Comparison of ENCODE assay signal across 9 mouse cellular contexts in the genomic region with DNA sequence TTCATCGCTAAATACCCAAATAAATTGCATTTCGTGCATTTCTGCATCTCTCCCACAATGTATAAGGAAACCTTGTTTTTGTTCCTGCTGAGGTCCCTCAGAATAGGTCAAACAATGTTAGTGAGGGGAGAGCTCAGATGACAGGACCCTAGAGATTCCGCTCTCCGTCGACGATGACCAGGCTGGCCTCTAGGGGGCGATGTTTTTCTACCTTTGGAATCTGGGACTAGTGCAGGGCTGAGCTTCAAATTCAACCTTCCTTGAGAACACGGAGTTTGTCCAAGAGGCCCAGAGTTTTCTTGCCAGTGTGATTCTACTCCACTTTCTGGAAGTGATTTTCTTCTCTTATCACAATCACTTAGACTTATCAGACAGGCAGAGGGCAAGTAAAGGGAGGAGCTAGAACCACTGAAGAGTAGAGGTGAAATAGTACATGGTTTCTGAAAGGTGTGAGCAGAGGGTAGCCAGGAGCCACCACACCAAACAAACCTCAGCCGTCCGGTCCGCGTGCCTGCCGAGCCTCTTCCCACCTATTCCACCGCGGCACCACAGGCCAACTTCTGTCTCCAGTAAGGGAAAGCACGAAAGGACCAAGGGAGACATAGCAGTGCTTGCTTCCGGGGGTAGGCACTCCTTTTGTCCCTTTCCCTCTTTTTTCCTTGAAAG. TPM values are rescaled to one million over a fixed set of nuclear protein-coding genes. Genes with fewer than 3 reads are reported as not detected.
DNase-seq lines count a peak whose midpoint lies in the region; ATAC-seq and TF ChIP-seq lines count a peak whose summit lies in the region.
"Had no signal": no experiment of that assay in that cellular context is flagged by ENCODE, and none has a peak within 500 bp of the region (broad histone marks: within the 10 kb centered on the region; RNA-seq: fewer than 3 reads in every experiment).

No protein-coding gene starts in this region.

- no peak for TF ChIP-seq POLR2A in cerebellum, adult 2 months (IDR thresholded peaks at IDR 0.05; ENCODE audit: borderline replicate concordance, insufficient read depth, low read length)

- in situ Hi-C loops in ES-E14 (cut with MboI; ENCODE audit: low sequenced_read_pairs in 2 of 2, unreplicated experiment in 2 of 2), result no loop called here

- H3K4me2 ChIP-seq in lung, postnatal 0 days (replicated peaks; ENCODE audit: low read depth, low read length), result no peak overlapping the region

- peak; percentile 85 for TF ChIP-seq CTCF in cerebellum, adult 2 months (IDR thresholded peaks at IDR 0.05; ENCODE audit: borderline replicate concordance, insufficient read depth, low read depth, low read length)
- peak; percentile 88 for TF ChIP-seq CTCF in lung, postnatal 0 days (IDR thresholded peaks at IDR 0.05)

- H3K9ac ChIP-seq in ES-E14 (ENCODE audit: insufficient read depth, low read depth, low read length, poor library complexity, severe bottlenecking), result 0 out of 2 replicates have a peak overlapping the region, but pooled peaks have one; percentile 40
- H3K9ac ChIP-seq in lung, postnatal 0 days (replicated peaks; ENCODE audit: low read depth), result no peak overlapping the region

- peak; percentile 83 for ATAC-seq in lung, postnatal 0 days

- H3K27me3 ChIP-seq in cerebellum, adult 2 months (ENCODE audit: control insufficient read depth, insufficient read depth, low read length), result no peaks in the 10 kb centered on the region
- no peaks in the 10 kb centered on the region for H3K27me3 ChIP-seq in hindbrain, embryonic 10.5 days (ENCODE audit: insufficient read depth, poor library complexity, severe bottlenecking)
- H3K27me3 ChIP-seq in lung, postnatal 0 days (replicated peaks; ENCODE audit: insufficient read depth, low read length), result no peaks in the 10 kb centered on the region

- H3K36me3 ChIP-seq in ES-E14 (ENCODE audit: control insufficient read depth, insufficient read depth, low read length, poor library complexity, severe bottlenecking), result no peaks in the 10 kb centered on the region
- no peaks in the 10 kb centered on the region for H3K36me3 ChIP-seq in hindbrain, embryonic 10.5 days
- no peaks in the 10 kb centered on the region for H3K36me3 ChIP-seq in lung, postnatal 0 days (ENCODE audit: insufficient read depth, low read length)

- no peak overlapping the region for H3K27ac ChIP-seq in ES-E14 (ENCODE audit: insufficient read depth, low read depth, low read length, poor library complexity, severe bottlenecking)
- no peak overlapping the region for H3K27ac ChIP-seq in cerebellum, adult 2 months (ENCODE audit: insufficient read depth, low read length)
- H3K27ac ChIP-seq in hindbrain, embryonic 10.5 days, result peak overlapping the region; percentile 87; the same call in 1 of the 2 replicates
- no peak overlapping the region for H3K27ac ChIP-seq in lung, postnatal 0 days (ENCODE audit: low read length)
- H3K27ac ChIP-seq: macrophage had no signal

- no peak for TF ChIP-seq EP300 in lung, postnatal 0 days (IDR thresholded peaks at IDR 0.05)

- H3K4me1 ChIP-seq in ES-E14 (ENCODE audit: control insufficient read depth in 2 of 2, insufficient read depth in 2 of 2, low read length in 2 of 2, poor library complexity in 1 of 2), result peaks cover 0 to 4% of the 10 kb centered on the region in 2 experiments; a peak in 2 of 4 replicates
- H3K4me1 ChIP-seq in cerebellum, adult 2 months (ENCODE audit: control insufficient read depth, insufficient read depth, low read length), result no peaks in the 10 kb centered on the region; the same call in 1 of the 2 replicates
- H3K4me1 ChIP-seq in hindbrain, embryonic 10.5 days (replicated peaks), result peaks cover 21% of the 10 kb centered on the region
- H3K4me1 ChIP-seq in lung, postnatal 0 days (ENCODE audit: insufficient read depth, low read depth, low read length), result 0 out of 2 replicates have a peak, but pooled peaks cover 2% of the 10 kb centered on the region

- no peak overlapping the region for H3K4me3 ChIP-seq in ES-E14 (ENCODE audit: insufficient read depth in 1 of 2, low read depth in 1 of 2, low read length in 2 of 2, poor library complexity in 1 of 2, severe bottlenecking in 1 of 2)
- H3K4me3 ChIP-seq in cerebellum, adult 2 months (replicated peaks; ENCODE audit: insufficient read depth, low read depth, low read length), result no peak overlapping the region
- H3K4me3 ChIP-seq in hindbrain, embryonic 10.5 days, result peak overlapping the region; percentile 53
- no peak overlapping the region for H3K4me3 ChIP-seq in lung, postnatal 0 days (ENCODE audit: low read depth, low read length)

- WGBS in cerebellum, adult 2 months, result 20% methylated on average over 17 of the region's 17 CpGs
- 12% methylated on average over 17 of the region's 17 CpGs for WGBS in hindbrain, embryonic 10.5 days
- 10% methylated on average over 17 of the region's 17 CpGs for WGBS in lung, postnatal 0 days

- H3K9me3 ChIP-seq in ES-E14 (ENCODE audit: control insufficient read depth, insufficient read depth, low read depth, low read length), result no peaks in the 10 kb centered on the region
- H3K9me3 ChIP-seq in hindbrain, embryonic 10.5 days, result no peaks in the 10 kb centered on the region
- H3K9me3 ChIP-seq in lung, postnatal 0 days (ENCODE audit: low read length), result no peaks in the 10 kb centered on the region

- peak; percentile 91 for DNase-seq in ES-E14 (ENCODE audit: low read depth, low spot score)
- peak; percentile 78 to 88 for DNase-seq in cerebellum, adult 2 months
- DNase-seq in forelimb bud, embryonic 11.5 days (ENCODE audit: low read depth, low spot score), result peak; percentile 91
- peak; percentile 91 for DNase-seq in hindbrain, embryonic 10.5 days (ENCODE audit: low spot score)
- peak; percentile 80 for DNase-seq in layer of hippocampus, adult 9-10 months (ENCODE audit: low spot score)
- DNase-seq in lung, postnatal 0 days (ENCODE audit: low spot score), result peak; percentile 84
- peak; percentile 87 for DNase-seq in ovary, postnatal 14 days (ENCODE audit: low spot score)
- DNase-seq in thymus, postnatal 14 days, result peak; percentile 90

TF ChIP-seq in ES-E14, 5 proteins besides CTCF, POLR2A, EP300 and RAD21:
- no peak for TF ChIP-seq CHD2 (IDR thresholded peaks at IDR 0.05; ENCODE audit: low read depth, low read length)
- no peak for TF ChIP-seq ZNF384 (IDR thresholded peaks at IDR 0.05; ENCODE audit: low read depth, low read length)
- no peak for TF ChIP-seq ZC3H11A (IDR thresholded peaks at IDR 0.05; ENCODE audit: borderline replicate concordance, low read depth, low read length)
- TF ChIP-seq MAFK (IDR thresholded peaks at IDR 0.05; ENCODE audit: insufficient read depth, low read depth, low read length), result no peak
- TF ChIP-seq HCFC1 (IDR thresholded peaks at IDR 0.05; ENCODE audit: borderline replicate concordance, insufficient read depth, low read length), result no peak

RNA-seq across cellular contexts. Expression of gene Prmt5, which starts 11.3 kb away (rescaled TPM):
- 71.4 and 96.2 TPM in 2 replicates for total RNA-seq in ES-E14 (2012; rRNA removed)
- 60.3 and 64.3 TPM in 2 replicates for polyA plus RNA-seq in cerebellum, adult 2 months (2012; rRNA removed)
- polyA plus RNA-seq in hindbrain, embryonic 10.5 days (2016; fragmentation: Nextera tagmentation; extraction: Ambion mirVana), result 133 and 145 TPM in 2 replicates
- 21.2 and 24.3 TPM in 2 replicates for polyA plus RNA-seq in lung, postnatal 0 days (2015; fragmentation: Nextera tagmentation; extraction: Ambion mirVana)

RNA-seq across cellular contexts. Expression of gene Haus4, which starts 25.8 kb away (rescaled TPM):
- 24.5 and 40.3 TPM in 2 replicates for total RNA-seq in ES-E14 (2012; rRNA removed)
- polyA plus RNA-seq in cerebellum, adult 2 months (2012; rRNA removed), result 9.5 and 9.9 TPM in 2 replicates
- 47.5 and 55.0 TPM in 2 replicates for polyA plus RNA-seq in hindbrain, embryonic 10.5 days (2016; fragmentation: Nextera tagmentation; extraction: Ambion mirVana)
- polyA plus RNA-seq in lung, postnatal 0 days (2015; fragmentation: Nextera tagmentation; extraction: Ambion mirVana), result 22.1 and 24.2 TPM in 2 replicates

RNA-seq across cellular contexts. Expression of gene Ajuba, which starts 48.8 kb away (rescaled TPM):
- total RNA-seq in ES-E14 (2012; rRNA removed), result 65.1 and 94.1 TPM in 2 replicates
- 1.9 TPM in 2 replicates for polyA plus RNA-seq in cerebellum, adult 2 months (2012; rRNA removed)
- 66.2 and 81.3 TPM in 2 replicates for polyA plus RNA-seq in hindbrain, embryonic 10.5 days (2016; fragmentation: Nextera tagmentation; extraction: Ambion mirVana)
- 40.0 and 46.4 TPM in 2 replicates for polyA plus RNA-seq in lung, postnatal 0 days (2015; fragmentation: Nextera tagmentation; extraction: Ambion mirVana)

RNA-seq across cellular contexts. Expression of gene Rem2, which starts 52.7 kb away (rescaled TPM):
- 0.85 and 1.4 TPM in 2 replicates for total RNA-seq in ES-E14 (2012; rRNA removed)
- polyA plus RNA-seq in cerebellum, adult 2 months (2012; rRNA removed), result 13.0 and 14.4 TPM in 2 replicates
- polyA plus RNA-seq in hindbrain, embryonic 10.5 days (2016; fragmentation: Nextera tagmentation; extraction: Ambion mirVana), result 20.8 and 40.2 TPM in 2 replicates
- polyA plus RNA-seq in lung, postnatal 0 days (2015; fragmentation: Nextera tagmentation; extraction: Ambion mirVana), result 11.9 and 16.0 TPM in 2 replicates
- polyA plus RNA-seq: macrophage had no signal

Comparison
In these comparisons a context has a peak if more than half of its experiments do, and no peak if none do; other contexts are left out.
1. RNA of gene Ajuba, which starts 48.8 kb away (polyA plus RNA-seq): 66.2 to 81.3 TPM in hindbrain, embryonic 10.5 days and 40.0 to 46.4 TPM in lung, postnatal 0 days; 1.9 TPM in cerebellum, adult 2 months; every median in the first group is over 10 times any median in the second.
2. Peak in every context shown above with its lines, with median percentiles within 50 percentile points of each other: DNase-seq.